Mouse (Mus musculus) MN1 (cell line): ENCODE results near the gene Ccdc34.

Source experiments
- DNase-seq: peaks from one replicate; pipeline ENCODE4 v3.0.0-alpha.2; 2016; ENCODE audit warnings: low spot score

Gene Ccdc34

GRCm38 (mm10) chr2:110017616-110018505 lies at the start of gene Ccdc34:
Gene Ccdc34 (plus strand): TSS chr2:110017817.
- DNase-seq: peak; percentile 97

- DNase-seq: no peak
Measured at GRCm38 (mm10) chr2:109969381-109969780, 48.2 kb upstream of the Ccdc34 start.

DNA sequence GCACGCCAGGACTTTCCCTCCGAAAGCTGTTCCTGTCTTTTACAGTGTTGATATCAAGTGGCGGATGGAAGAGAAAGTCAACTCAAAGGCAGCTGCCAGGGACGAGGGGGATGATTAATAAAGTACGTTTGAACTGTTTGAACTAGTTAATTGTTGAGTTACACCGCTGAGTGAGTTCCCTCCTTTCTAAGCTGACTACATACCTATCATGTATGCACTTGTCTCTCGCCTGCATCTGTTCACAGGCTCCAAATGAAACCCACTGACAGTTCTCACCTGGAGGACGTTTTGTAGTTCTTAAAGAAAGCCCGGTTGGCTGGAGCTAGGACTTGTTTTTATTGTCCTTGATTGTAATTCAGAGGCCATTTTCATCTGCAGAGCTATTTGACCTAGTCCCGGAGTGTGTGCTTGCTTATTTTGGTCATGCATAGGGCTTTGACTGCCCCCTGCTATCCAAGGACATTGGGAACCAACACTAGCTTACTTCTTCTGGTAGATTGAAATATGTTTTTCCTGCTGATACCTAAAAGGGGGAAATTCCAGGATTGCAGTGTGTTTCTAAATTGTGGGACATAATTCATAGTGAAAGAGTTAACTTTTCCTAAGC lies 47.6 kb upstream of the Ccdc34 start:
- no peak for DNase-seq

DNA sequence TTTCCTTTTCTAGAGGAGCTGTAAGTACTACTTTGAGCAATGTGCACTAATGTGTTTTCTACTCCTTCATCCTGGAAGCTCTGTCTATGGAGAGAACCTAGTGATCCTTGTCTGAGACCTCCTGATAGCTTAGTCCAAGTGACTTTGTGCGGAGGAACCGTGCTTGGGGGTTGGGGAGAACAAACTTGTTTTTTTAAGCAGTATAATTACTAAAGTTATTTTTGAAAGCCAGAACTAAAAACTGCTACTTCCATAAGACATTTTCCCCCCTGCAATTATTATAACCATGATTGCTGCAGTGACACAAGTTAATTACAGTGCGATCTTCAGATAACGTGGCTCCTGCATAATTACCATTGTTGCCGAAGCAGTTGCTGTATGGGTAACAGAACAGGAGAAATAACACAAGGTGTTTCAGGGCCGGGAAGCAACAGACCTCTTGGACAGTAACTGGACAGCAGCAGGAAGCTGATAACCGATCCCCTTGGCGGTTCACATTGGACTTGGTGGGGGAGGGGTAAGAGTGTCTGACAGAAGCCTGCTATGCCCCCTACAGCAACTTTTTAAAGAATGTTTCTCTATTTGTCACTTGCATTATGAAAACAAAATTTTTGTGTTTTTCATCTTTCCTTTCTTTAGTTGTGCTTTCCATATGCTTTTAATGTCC lies 46.7 kb upstream of the Ccdc34 start:
- no peak for DNase-seq

- DNase-seq: no peak
Measured at GRCm38 (mm10) chr2:109972310-109972709, 45.3 kb upstream of the Ccdc34 start.

GRCm38 (mm10) chr2:109972922-109973321 lies 44.7 kb upstream of the Ccdc34 start:
- DNase-seq: no peak

GRCm38 (mm10) chr2:109974807-109975206 lies 42.8 kb upstream of the Ccdc34 start:
- DNase-seq: no peak

DNA sequence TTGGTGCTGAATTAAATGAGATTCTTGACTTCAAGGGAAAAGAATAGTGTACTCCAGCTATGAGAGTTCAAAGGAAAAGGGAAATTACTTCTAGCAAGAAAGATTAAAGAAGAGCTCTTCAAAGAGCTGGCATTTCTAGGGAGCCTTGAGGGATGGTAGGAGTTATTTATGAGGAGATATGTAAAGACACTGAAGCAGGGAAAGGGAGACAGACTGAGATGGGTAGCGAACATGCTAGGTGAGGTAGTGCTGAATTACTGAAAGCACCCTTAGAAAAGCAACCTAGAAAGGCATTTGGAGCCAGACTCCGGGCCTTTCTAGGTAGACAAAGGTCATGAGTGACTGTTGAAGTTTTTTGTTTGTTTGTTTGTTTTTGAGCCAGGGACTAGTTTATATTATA lies 41.4 kb upstream of the Ccdc34 start:
- DNase-seq: no peak

GRCm38 (mm10) chr2:109977322-109977721 lies 40.3 kb upstream of the Ccdc34 start:
- DNase-seq: no peak

DNA sequence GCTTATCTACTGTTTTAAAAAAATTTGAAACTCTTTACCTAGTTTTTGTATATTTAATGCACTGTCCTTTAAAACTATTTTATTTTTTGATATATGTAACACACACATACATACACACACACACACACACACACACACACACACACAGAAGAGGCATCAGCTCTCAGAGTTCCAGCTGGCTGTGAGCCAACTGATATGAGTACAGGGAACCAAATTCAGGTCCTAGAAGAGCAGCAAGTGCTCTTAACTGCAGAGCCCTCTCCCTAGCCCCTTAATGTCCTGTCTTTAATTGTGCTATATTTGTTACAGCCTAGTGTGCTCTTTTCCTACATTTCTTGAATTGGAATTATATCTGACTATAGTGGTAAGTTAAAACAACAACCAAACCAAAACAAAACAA lies 38.4 kb upstream of the Ccdc34 start:
- DNase-seq: no peak

DNA sequence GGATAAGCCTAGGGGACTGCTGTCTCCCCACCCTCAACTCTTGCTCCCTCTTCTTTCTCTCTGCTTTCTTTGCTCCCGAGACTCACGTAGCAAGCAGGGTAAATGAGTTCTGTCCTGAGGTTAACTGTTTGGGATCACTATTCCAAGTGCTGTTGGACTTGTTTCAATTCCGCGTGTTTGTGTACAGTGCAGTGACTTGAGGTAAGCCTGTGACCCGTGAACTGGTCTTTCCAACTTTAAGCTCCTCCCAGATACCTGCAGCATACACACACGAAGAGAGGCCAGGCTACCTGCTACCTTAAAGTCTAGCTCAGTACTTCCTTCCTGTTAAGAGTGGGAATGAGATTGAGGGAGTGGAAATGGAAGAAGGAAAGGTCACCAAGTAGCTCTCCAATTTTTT lies 34.2 kb upstream of the Ccdc34 start:
- DNase-seq: no peak

- DNase-seq: no peak
Measured at GRCm38 (mm10) chr2:109984930-109985329, 32.7 kb upstream of the Ccdc34 start.

- DNase-seq: no peak
Measured at GRCm38 (mm10) chr2:109985560-109985959, 32.1 kb upstream of the Ccdc34 start.

- no peak for DNase-seq
Measured at GRCm38 (mm10) chr2:109986036-109986785, 31.4 kb upstream of the Ccdc34 start.

DNA sequence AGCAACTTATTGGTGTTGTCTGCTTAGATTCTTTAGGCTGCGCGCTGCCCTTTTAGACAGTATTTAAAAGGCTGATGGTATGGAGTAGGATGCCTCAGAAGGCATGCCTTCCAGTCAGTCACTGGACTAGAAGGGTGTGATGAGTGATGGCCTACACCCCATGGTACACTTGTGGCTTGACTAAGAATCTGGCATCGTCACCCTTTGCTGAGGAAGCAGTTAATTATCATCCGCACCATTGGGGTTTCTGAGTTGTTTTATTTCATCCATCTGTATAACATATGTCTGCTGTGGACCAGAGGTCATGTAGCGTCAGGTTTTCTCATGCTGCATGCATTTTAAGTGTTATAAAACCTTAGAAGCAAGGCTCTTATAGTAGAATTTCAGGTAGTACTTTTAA lies 29.7 kb upstream of the Ccdc34 start:
- no peak for DNase-seq

- DNase-seq: peak; percentile 44
Measured at GRCm38 (mm10) chr2:109989196-109989595, 28.4 kb upstream of the Ccdc34 start.

GRCm38 (mm10) chr2:109989679-109990473 lies 27.7 kb upstream of the Ccdc34 start:
- no peak for DNase-seq

GRCm38 (mm10) chr2:109991754-109992153 lies 25.9 kb upstream of the Ccdc34 start:
- no peak for DNase-seq

DNA sequence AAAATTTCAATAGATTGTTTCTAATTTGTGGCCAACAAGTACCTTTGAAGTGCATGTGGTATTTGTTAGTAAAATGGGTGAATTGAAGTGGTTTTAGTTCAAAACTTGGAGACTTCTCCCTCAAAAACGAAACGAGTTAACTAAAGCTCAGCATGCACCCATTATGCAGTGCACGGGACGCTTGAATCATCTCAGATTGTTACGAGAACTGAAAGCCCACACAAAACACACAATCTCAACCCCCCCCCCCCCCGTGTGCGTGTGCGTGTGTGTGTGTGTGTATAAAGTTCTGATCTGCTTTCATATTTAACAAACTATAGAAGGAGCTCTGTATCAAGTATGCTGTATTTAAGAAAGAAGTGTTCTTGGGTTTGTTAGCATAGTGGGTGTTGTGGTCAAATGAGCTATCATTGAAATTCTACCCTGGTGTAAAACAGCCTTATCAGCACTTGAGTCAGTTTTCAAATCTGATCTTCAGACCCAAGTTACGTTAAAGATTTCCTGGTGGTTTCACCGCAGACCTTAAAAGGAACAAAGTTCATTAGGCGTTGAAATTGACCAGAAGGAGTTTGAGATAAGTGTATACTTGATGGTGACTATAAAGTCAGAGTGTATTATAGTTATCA lies 25.1 kb upstream of the Ccdc34 start:
- DNase-seq: no peak

DNA sequence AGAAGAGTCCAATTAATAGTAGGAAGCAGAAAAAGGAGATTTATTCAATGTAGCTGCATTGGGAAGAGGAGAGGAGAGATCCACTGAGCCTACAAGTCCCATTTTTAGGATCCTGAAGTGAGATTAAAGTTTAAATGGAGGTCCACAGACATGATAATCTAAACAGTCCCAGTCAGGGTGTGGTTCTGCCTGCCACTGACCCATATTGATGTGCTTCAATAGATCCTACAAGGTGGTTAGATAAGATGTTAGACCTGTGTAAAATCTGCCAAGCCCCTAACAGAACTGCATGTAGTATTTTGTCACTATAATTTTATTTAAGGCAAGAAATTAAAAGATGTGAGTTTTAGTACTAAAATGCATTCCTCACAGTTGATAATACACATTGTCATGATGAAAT lies 24.2 kb upstream of the Ccdc34 start:
- no peak for DNase-seq

DNA sequence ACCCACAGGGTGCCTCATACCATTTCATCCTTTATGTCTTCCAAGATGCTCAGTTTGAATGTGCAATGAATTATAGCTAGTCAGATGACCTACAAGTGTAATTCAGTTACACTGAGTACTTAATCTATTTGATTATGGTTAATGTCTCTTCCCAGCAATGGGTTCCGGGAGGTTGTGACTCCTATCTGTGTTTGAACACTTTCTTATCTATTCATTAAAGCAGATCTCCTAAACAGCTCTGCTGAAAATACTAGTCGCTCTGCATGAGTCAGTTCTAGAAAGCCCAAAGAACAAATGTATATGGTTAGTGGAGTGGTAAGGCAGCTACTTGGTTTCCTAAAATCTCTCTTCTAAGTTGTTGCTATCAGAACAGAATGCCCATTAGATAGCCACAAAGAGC lies 22.6 kb upstream of the Ccdc34 start:
- no peak for DNase-seq
